Mouse (Mus musculus): ENCODE results near the gene Slc25a38.

Slc25a38 gene

GRCm38 (mm10) chr9:120110211-120111018 is at the start of gene Slc25a38:
Gene Slc25a38 (plus strand): TSS chr9:120110374.
- peak; percentile 95 to 96 for DNase-seq (ENCODE audit: low spot score in 2 of 2)

GRCm38 (mm10) chr9:120064317-120064716 is 45.9 kb upstream of the Slc25a38 start:
- DNase-seq (ENCODE audit: low spot score in 2 of 2): no peak

GRCm38 (mm10) chr9:120067609-120068008 is 42.6 kb upstream of the Slc25a38 start:
- DNase-seq (ENCODE audit: low spot score in 2 of 2): no peak

- DNase-seq (ENCODE audit: low spot score in 2 of 2): peak in 1 of 2 experiments; percentile 13
Observed at GRCm38 (mm10) chr9:120068047-120068446, 42.1 kb upstream of the Slc25a38 start.

- DNase-seq (ENCODE audit: low spot score in 2 of 2): no peak
Observed at GRCm38 (mm10) chr9:120069779-120070178, 40.4 kb upstream of the Slc25a38 start, which contains the start of gene Cx3cr1. Gene Cx3cr1 (minus strand): TSS chr9:120069879.

GRCm38 (mm10) chr9:120071251-120071650 is 38.9 kb upstream of the Slc25a38 start:
- DNase-seq (ENCODE audit: low spot score in 2 of 2): no peak

- DNase-seq (ENCODE audit: low spot score in 2 of 2): peak; percentile 81 to 82
Observed at GRCm38 (mm10) chr9:120073169-120073568, 37.0 kb upstream of the Slc25a38 start.

GRCm38 (mm10) chr9:120074516-120074915 is 35.7 kb upstream of the Slc25a38 start:
- DNase-seq (ENCODE audit: low spot score in 2 of 2): no peak

GRCm38 (mm10) chr9:120078241-120078640 is 31.9 kb upstream of the Slc25a38 start:
- no peak for DNase-seq (ENCODE audit: low spot score in 2 of 2)

GRCm38 (mm10) chr9:120079901-120080300 is 30.3 kb upstream of the Slc25a38 start:
- no peak for DNase-seq (ENCODE audit: low spot score in 2 of 2)

- DNase-seq (ENCODE audit: low spot score in 2 of 2): peak; percentile 44 to 55
Observed at GRCm38 (mm10) chr9:120080546-120081108, 29.5 kb upstream of the Slc25a38 start.

- no peak for DNase-seq (ENCODE audit: low spot score in 2 of 2)
Observed at GRCm38 (mm10) chr9:120081247-120081646, 28.9 kb upstream of the Slc25a38 start.

- peak in 1 of 2 experiments; percentile 14 for DNase-seq (ENCODE audit: low spot score in 2 of 2)
Observed at GRCm38 (mm10) chr9:120081967-120082366, 28.2 kb upstream of the Slc25a38 start.

- no peak for DNase-seq (ENCODE audit: low spot score in 2 of 2)
Observed at GRCm38 (mm10) chr9:120082691-120083090, 27.5 kb upstream of the Slc25a38 start.

GRCm38 (mm10) chr9:120083158-120083894 is 26.8 kb upstream of the Slc25a38 start:
- no peak for DNase-seq (ENCODE audit: low spot score in 2 of 2)

GRCm38 (mm10) chr9:120084406-120084805 is 25.8 kb upstream of the Slc25a38 start:
- DNase-seq (ENCODE audit: low spot score in 2 of 2): no peak

GRCm38 (mm10) chr9:120089125-120089524 is 21.0 kb upstream of the Slc25a38 start:
- DNase-seq (ENCODE audit: low spot score in 2 of 2): no peak

GRCm38 (mm10) chr9:120091086-120091485 is 19.1 kb upstream of the Slc25a38 start:
- no peak for DNase-seq (ENCODE audit: low spot score in 2 of 2)

GRCm38 (mm10) chr9:120091696-120092238 is 18.4 kb upstream of the Slc25a38 start, which contains the start of gene Ccr8:
Gene Ccr8 (plus strand): TSS chr9:120092114.
- DNase-seq (ENCODE audit: low spot score in 2 of 2): no peak

- no peak for DNase-seq (ENCODE audit: low spot score in 2 of 2)
Observed at GRCm38 (mm10) chr9:120093701-120094100, 16.5 kb upstream of the Slc25a38 start.

GRCm38 (mm10) chr9:120095886-120096285 is 14.3 kb upstream of the Slc25a38 start:
- no peak for DNase-seq (ENCODE audit: low spot score in 2 of 2)

GRCm38 (mm10) chr9:120098682-120099081 is 11.5 kb upstream of the Slc25a38 start:
- peak; percentile 81 to 85 for DNase-seq (ENCODE audit: low spot score in 2 of 2)
